Mouse (Mus musculus) bone marrow macrophage, adult 2 months (primary cell): ENCODE measurements around the gene Pcdh9.

Experiments
- CTCF ChIP-seq: IDR thresholded peaks from 2 replicates; pipeline ENCODE4 v1.5.1; 2012; ENCODE audit warnings: low read depth, mild to moderate bottlenecking, low read length, moderate library complexity
- POLR2A ChIP-seq: IDR thresholded peaks from 2 replicates; pipeline ENCODE4 v1.6.1; 2012; ENCODE audit warnings: mild to moderate bottlenecking, low read depth, low read length, borderline replicate concordance

DNA sequence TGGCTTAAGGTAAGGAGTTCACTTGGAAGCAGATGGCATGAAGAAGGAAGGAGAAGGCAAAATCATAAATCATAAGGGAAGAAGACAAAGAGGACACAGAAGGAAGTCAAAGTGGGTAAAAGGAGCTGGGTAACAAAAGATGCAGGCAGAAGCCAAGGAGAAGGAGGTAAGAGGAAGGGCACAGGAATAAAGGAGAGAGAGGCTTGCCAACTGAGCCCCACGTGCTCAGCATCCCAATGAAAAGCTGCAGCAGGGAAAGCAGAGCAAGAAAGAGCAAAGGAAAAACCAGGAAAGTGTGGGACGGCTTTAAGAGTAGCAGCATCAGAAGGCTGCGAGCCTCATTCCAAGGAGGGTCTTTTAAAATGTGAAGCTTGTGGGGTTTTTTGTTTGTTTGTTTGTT is 473.7 kb downstream of the Pcdh9 start:
- TF ChIP-seq CTCF = no peak
- TF ChIP-seq POLR2A = no peak
